Comparison of ENCODE assay signal across 8 mouse cellular contexts in the genomic region with DNA sequence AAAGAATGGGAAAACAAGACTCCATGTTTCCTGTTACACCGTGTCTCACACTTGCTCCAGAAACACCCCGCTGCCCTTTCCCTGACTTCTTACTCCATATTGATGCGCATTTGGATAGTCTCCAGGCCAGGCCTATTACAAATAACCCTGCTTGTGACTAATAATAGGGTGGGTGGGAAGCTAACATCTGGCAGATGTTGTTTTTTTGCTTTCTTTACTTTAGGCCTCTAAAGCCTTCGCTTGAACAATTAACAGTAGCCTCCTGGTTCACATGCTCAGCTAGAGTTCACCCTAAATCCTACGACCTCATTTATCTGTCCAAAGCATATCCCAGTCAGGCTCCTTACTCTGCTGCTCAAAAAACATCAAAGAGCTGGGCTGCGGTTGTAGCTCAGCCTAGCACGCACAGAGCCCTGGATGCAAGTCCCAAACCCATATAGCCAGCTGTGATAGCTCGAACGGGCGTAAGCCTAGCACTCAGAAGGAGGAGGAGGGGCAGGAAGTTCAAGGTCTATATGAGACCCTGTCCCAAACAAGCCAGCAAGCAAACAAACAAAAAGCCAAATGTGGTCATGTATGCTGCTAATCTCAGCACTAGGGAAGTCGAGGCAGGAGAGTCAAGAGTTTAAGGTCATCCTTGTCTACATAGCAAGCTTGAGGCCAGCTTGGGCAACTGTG. TPM values are rescaled to one million over a fixed set of nuclear protein-coding genes. Genes with fewer than 3 reads are reported as not detected.
DNase-seq lines count a peak whose midpoint lies in the region; ATAC-seq and TF ChIP-seq lines count a peak whose summit lies in the region.

No protein-coding gene starts in this region.

- H3K79me2 ChIP-seq in CH12.LX (replicated peaks; ENCODE audit: control insufficient read depth, extremely low read depth, insufficient read depth, poor library complexity, severe bottlenecking) = no peaks in the 10 kb centered on the region

- no peaks in the 10 kb centered on the region for H3K36me3 ChIP-seq in hindbrain, embryonic 10.5 days
- no peaks in the 10 kb centered on the region for H3K36me3 ChIP-seq in hindbrain, embryonic 11.5 days (ENCODE audit: control insufficient read depth, insufficient read depth, low read length)
- peaks cover 0 to 10% of the 10 kb centered on the region in 2 experiments for H3K36me3 ChIP-seq in CH12.LX (replicated peaks in 1 of 2; ENCODE audit: control insufficient read depth in 1 of 2, insufficient read depth in 1 of 2, low read length in 1 of 2)
- no peaks in the 10 kb centered on the region for H3K36me3 ChIP-seq in midbrain, embryonic 13.5 days

- in situ Hi-C loops in CH12.LX (cut with MboI; ENCODE audit: low pct_ligation_motif_present, low pct_unique_long_range_greater_than_20kb, low sequenced_read_pairs) = loop anchor here (10.0 kb wide), 1 partner anchor 107 kb away; the partner anchor contains the start of gene Nfkbia

- TF ChIP-seq POLR2A in CH12.LX (IDR thresholded peaks at IDR 0.05; ENCODE audit: low read depth, low read length) = no peak

- no peak for ATAC-seq in hindbrain, embryonic 11.5 days (ENCODE audit: low FRiP score)
- ATAC-seq in midbrain, embryonic 13.5 days = no peak

- no peaks in the 10 kb centered on the region for H3K9me3 ChIP-seq in hindbrain, embryonic 10.5 days
- H3K9me3 ChIP-seq in hindbrain, embryonic 11.5 days (ENCODE audit: control insufficient read depth, low read length) = no peaks in the 10 kb centered on the region
- H3K9me3 ChIP-seq in CH12.LX (replicated peaks; ENCODE audit: low read length) = no peaks in the 10 kb centered on the region
- no peaks in the 10 kb centered on the region for H3K9me3 ChIP-seq in midbrain, embryonic 13.5 days

- H3K27ac ChIP-seq in hindbrain, embryonic 10.5 days = peak overlapping the region; percentile 5; the same call in 1 of the 2 replicates
- H3K27ac ChIP-seq in hindbrain, embryonic 11.5 days (ENCODE audit: low read depth, low read length) = no peak overlapping the region
- peak overlapping the region; percentile 51 for H3K27ac ChIP-seq in CH12.LX (ENCODE audit: insufficient read depth, low read depth)
- H3K27ac ChIP-seq in midbrain, embryonic 13.5 days = no peak overlapping the region

- no peak for TF ChIP-seq RAD21 in CH12.LX (IDR thresholded peaks at IDR 0.05; ENCODE audit: low read depth, low read length)

- no peaks in the 10 kb centered on the region for H3K27me3 ChIP-seq in hindbrain, embryonic 10.5 days (ENCODE audit: insufficient read depth, poor library complexity, severe bottlenecking)
- H3K27me3 ChIP-seq in hindbrain, embryonic 11.5 days (ENCODE audit: control insufficient read depth, insufficient read depth, low read length) = no peaks in the 10 kb centered on the region
- H3K27me3 ChIP-seq in CH12.LX (replicated peaks) = no peaks in the 10 kb centered on the region
- H3K27me3 ChIP-seq in midbrain, embryonic 13.5 days = no peaks in the 10 kb centered on the region

- no peak for DNase-seq in hindbrain, embryonic 10.5 days (ENCODE audit: low spot score)
- DNase-seq in hindbrain, embryonic 11.5 days (ENCODE audit: low spot score) = no peak
- DNase-seq in CH12.LX (ENCODE audit: extremely low read depth) (no peak), ZHBTc4 (ENCODE audit: low read depth, low spot score) (peak; percentile 22)
- DNase-seq in lung, postnatal 14 days = peak; percentile 35
- no peak for DNase-seq in layer of hippocampus, adult 11-12 months (ENCODE audit: low spot score)
- no peak for DNase-seq in left cerebral cortex, adult 9 months (ENCODE audit: low spot score in 2 of 2)

- TF ChIP-seq EP300 in CH12.LX (IDR thresholded peaks at IDR 0.05; ENCODE audit: low read length) = no peak

- H3K4me1 ChIP-seq in hindbrain, embryonic 10.5 days (replicated peaks) = peaks cover 21% of the 10 kb centered on the region; the same call in 1 of the 2 replicates
- H3K4me1 ChIP-seq in hindbrain, embryonic 11.5 days (replicated peaks; ENCODE audit: control insufficient read depth, insufficient read depth, low read length) = no peaks in the 10 kb centered on the region
- peaks cover 43 to 75% of the 10 kb centered on the region in 2 experiments for H3K4me1 ChIP-seq in CH12.LX (ENCODE audit: control insufficient read depth in 1 of 2, insufficient read depth in 2 of 2)
- H3K4me1 ChIP-seq in midbrain, embryonic 13.5 days (replicated peaks) = peaks cover 3% of the 10 kb centered on the region; the same call in 1 of the 2 replicates

- no peak overlapping the region for H3K4me3 ChIP-seq in hindbrain, embryonic 10.5 days
- H3K4me3 ChIP-seq in hindbrain, embryonic 11.5 days (ENCODE audit: low read depth, low read length) = no peak overlapping the region
- H3K4me3 ChIP-seq in CH12.LX (replicated peaks in 1 of 3; ENCODE audit: low read depth in 2 of 3, low read length in 2 of 3, poor library complexity in 1 of 3) = no peak overlapping the region
- no peak overlapping the region for H3K4me3 ChIP-seq in midbrain, embryonic 13.5 days (replicated peaks)

- no peak overlapping the region for H3K4me2 ChIP-seq in hindbrain, embryonic 11.5 days (replicated peaks; ENCODE audit: low read depth, low read length)
- H3K4me2 ChIP-seq in CH12.LX (ENCODE audit: insufficient read depth, low read depth, poor library complexity, severe bottlenecking) = peak overlapping the region; percentile 46; the same call in 1 of the 2 replicates
- no peak overlapping the region for H3K4me2 ChIP-seq in midbrain, embryonic 13.5 days (replicated peaks)

- no peak overlapping the region for H3K9ac ChIP-seq in hindbrain, embryonic 11.5 days (ENCODE audit: low read depth, low read length)
- 0 out of 2 replicates have a peak overlapping the region, but pooled peaks have one; percentile 7 for H3K9ac ChIP-seq in CH12.LX (ENCODE audit: insufficient read depth, low read depth)
- no peak overlapping the region for H3K9ac ChIP-seq in midbrain, embryonic 13.5 days (replicated peaks)

- dilution Hi-C loops in CH12.LX (cut with MboI; ENCODE audit: extremely low pct_ligation_motif_present, extremely low pct_unique_long_range_greater_than_20kb, low sequenced_read_pairs) = no loop called here

- TF ChIP-seq CTCF in CH12.LX (conservative IDR thresholded peaks at IDR 0.05 in 1 of 2, IDR thresholded peaks at IDR 0.05 in 1 of 2; ENCODE audit: low read depth in 2 of 2, low read length in 2 of 2) = no peak

- 79% methylated on average over 11 of the region's 11 CpGs for WGBS in hindbrain, embryonic 10.5 days
- WGBS in hindbrain, embryonic 11.5 days = 78% methylated on average over 11 of the region's 11 CpGs
- 70% methylated on average over 11 of the region's 11 CpGs for WGBS in midbrain, embryonic 13.5 days

TF ChIP-seq in CH12.LX, 34 proteins besides CTCF, POLR2A, EP300 and RAD21:
- TF ChIP-seq TBP (conservative IDR thresholded peaks at IDR 0.05; ENCODE audit: low read depth, low read length) (no peak), USF1 (IDR thresholded peaks at IDR 0.05; ENCODE audit: low read depth, low read length) (no peak), GABPA (IDR thresholded peaks at IDR 0.05; ENCODE audit: insufficient replicate concordance, low read depth, low read length) (no peak), RCOR1 (conservative IDR thresholded peaks at IDR 0.05; ENCODE audit: low read depth, low read length) (no peak)

RNA-seq across cellular contexts. Expression of gene Psma6, which starts 3.9 kb away (rescaled TPM):
- 497 and 528 TPM in 2 replicates for polyA plus RNA-seq in hindbrain, embryonic 10.5 days (2016; fragmentation: Nextera tagmentation; extraction: Ambion mirVana)
- 503 and 508 TPM in 2 replicates for polyA plus RNA-seq in hindbrain, embryonic 11.5 days (2014; fragmentation: Nextera tagmentation; extraction: Ambion mirVana)
- total RNA-seq in CH12.LX (2012; rRNA removed) (271 and 319 TPM in 2 replicates), CH12.LX (2014; rRNA removed) (585 and 610 TPM in 2 replicates)
- polyA plus RNA-seq in CH12.LX (2012; ENCODE audit: insufficient read length, low read depth) = 307 and 352 TPM in 2 replicates
- 464 and 465 TPM in 2 replicates for polyA plus RNA-seq in midbrain, embryonic 13.5 days (2015; fragmentation: Nextera tagmentation; extraction: Ambion mirVana)

Comparison
In these comparisons a context has a peak if more than half of its experiments do, and no peak if none do; other contexts are left out.
1. H3K27ac ChIP-seq: peak in hindbrain, embryonic 10.5 days (single experiment) and CH12.LX (single experiment); none in hindbrain, embryonic 11.5 days (single experiment) and midbrain, embryonic 13.5 days (single experiment).
2. DNase-seq: peak in ZHBTc4 (single experiment) and lung, postnatal 14 days (single experiment); none in hindbrain, embryonic 10.5 days (single experiment), hindbrain, embryonic 11.5 days (single experiment), CH12.LX (single experiment), layer of hippocampus, adult 11-12 months (single experiment) and left cerebral cortex, adult 9 months (0 of 2).